Mouse (Mus musculus): ENCODE measurements at regions not wholly inside any gene's neighbourhood (a gene's known extent, or its start where the extent isn't known, plus 50 kb on each side); places are given as distances from the start of the nearest gene placed in this dataset.

DNA sequence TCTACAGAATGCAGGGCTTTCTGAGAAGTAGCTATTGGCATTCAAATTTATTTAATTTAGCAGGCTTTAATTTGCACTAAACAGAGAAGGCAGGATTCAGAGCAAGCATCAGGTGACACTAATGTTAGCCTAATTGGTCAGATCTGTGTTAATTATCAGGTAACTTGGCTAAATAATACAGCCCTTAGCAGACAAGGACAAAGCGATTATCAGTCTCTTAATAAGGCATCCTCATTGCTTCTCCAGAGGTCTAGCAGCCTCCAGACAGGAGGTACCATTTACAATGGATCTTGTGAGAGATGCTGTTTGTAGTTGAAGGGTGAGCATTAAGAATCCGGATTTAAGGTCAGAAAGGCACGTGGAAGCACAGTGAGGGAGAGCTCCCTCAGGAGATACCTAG lies 253.7 kb upstream of the Fam92a start:
- DNase-seq (ENCODE audit: low spot score in 2 of 2) = no peak

GRCm38 (mm10) chr4:12421628-12422319 lies 250.0 kb upstream of the Fam92a start:
- DNase-seq (ENCODE audit: low spot score in 2 of 2) = no peak

- DNase-seq (ENCODE audit: low spot score in 2 of 2) = no peak
These were observed 246.3 kb upstream of the Fam92a start for GRCm38 (mm10) chr4:12418086-12418485.

GRCm38 (mm10) chr4:12395344-12395743 lies 223.5 kb upstream of the Fam92a start:
- no peak for DNase-seq (ENCODE audit: low spot score in 2 of 2)

DNA sequence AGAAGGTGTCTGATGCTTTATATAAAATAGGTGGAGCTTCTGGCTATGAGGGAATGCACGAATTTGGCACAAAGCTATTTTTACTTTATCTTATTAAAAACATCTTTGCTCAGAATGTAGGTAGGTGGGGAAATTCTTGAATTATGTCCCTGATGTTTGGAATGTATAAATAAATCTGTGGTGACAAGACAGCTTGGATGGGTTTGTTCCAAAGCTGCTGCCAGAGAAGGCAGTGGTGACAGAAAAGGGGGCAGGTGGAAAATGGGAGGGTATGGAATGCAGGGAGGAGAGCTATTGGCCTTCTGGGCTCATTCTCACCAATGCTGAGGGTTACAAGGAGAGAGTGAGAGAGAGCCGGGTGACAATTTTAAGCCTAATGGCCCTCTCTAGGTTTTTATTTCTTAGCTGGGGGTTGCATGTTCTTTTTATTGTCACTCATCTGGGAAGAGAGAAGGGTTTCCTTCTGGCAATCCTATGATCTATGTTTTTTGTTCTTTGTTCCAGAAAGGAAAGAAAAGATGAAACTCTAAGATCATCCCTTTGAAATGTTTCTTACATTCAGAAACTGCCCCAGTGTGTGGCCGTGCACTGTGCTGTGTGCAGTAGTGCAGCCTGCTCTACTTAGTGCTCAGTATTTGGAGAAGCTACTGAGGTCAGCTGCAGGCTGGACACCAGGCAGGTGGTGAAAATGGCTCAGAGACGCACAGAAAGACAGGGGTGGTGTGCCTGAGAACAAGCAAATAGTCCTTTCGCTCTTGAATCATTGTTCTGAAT lies 205.2 kb upstream of the Fam92a start:
- no peak for DNase-seq (ENCODE audit: low spot score in 2 of 2)

DNA sequence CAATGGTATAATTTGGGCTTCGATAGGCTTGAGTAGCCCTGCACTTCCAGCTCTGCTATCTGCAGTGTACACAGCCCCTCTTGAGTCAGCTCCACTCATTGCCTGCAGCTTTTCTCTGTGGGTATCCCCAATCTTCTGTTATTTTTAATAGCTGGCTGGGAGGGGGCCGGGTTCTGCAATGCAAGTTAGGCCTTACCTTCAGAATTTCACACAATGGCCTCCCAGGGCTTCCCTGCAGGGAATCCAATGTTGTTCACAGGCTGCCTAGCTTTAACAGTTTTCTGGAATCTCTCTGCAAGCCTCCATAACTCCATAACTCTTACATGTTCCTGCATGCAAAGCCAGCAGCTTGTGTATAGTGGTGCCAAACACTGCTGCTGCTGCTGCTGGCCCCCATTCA lies 197.7 kb upstream of the Fam92a start:
- no peak for DNase-seq (ENCODE audit: low spot score in 2 of 2)

DNA sequence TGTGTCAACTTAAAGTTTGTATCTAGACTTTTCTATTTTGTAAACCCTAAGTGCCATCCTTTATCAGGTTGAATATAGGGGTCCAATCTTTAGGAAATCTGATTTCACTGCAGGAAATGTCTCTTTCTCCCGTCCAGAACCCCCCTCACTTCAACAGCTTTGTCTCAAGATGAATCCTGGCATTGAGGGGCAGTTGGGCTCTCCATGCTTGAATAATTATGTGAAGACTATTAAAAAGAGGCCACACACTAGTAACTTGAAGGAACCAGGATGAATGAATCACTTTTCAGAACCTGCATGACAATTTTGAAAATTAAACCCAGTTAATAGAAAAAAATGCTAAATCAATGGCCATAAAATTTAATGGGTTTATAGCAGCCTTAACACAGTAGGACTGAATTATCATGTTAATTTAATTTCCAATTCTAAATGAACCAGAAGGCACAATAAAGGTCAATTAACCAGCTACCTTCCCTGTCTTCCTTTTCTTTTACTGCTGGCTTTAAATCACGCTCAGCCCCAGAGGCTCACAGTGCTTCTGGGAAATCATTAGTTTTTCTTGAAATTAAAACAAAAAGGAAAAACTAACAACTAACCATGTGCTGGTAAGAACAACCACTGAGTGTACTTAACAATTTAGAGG lies 185.3 kb upstream of the Fam92a start:
- DNase-seq (ENCODE audit: low spot score in 2 of 2) = no peak

DNA sequence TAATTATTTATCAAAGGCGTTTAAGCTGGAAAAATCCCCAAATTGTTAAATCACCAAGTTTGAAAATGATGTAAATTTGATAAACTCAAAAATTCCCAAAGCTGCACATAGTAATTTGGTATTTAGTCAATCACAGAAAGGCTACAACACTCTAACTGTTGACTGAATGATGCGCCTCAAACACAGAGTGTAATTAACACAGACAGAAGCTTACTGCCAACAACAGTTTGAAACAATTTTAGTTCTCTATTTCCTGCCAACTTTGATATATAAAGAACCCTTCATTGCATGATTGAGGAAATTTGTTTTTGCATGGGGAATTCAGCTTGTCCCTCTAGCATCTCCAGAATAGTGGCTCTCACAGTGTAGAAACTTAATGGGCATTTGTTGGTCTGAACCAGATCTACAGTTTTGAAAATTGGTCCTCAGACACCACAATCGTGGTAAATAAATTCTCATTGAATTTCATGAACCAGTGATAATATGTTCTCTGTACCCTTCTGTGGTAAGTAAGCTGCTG lies 181.6 kb upstream of the Fam92a start:
- DNase-seq (ENCODE audit: low spot score in 2 of 2) = no peak

GRCm38 (mm10) chr4:12339236-12339635 lies 167.4 kb upstream of the Fam92a start:
- DNase-seq (ENCODE audit: low spot score in 2 of 2) = no peak

- DNase-seq (ENCODE audit: low spot score in 2 of 2) = peak; percentile 9 to 15
These were observed 163.2 kb upstream of the Fam92a start for GRCm38 (mm10) chr4:12334832-12335587.

DNA sequence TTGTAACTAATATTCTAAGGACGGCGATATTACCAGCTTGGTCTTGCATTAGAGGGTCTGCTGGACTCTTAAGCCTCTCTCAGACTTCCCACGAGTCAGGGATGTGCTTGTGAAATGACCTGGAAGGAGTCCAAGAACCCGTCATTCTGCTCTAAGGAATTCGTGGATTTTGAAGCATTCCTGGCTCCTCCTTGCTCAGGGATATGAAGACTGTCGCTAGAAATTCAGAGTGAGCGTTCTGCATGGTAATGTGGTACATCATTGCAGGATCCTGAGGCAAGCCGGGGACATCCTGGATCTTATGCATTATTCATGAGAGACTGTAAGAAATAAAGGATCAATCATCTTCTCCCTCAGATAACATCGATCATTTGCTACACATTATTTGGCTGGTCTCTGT lies 162.6 kb upstream of the Fam92a start:
- peak in 1 of 2 experiments; percentile 20 for DNase-seq (ENCODE audit: low spot score in 2 of 2)

- no peak for DNase-seq (ENCODE audit: low spot score in 2 of 2)
These were observed 144.2 kb upstream of the Fam92a start for GRCm38 (mm10) chr4:12316024-12316423.

DNA sequence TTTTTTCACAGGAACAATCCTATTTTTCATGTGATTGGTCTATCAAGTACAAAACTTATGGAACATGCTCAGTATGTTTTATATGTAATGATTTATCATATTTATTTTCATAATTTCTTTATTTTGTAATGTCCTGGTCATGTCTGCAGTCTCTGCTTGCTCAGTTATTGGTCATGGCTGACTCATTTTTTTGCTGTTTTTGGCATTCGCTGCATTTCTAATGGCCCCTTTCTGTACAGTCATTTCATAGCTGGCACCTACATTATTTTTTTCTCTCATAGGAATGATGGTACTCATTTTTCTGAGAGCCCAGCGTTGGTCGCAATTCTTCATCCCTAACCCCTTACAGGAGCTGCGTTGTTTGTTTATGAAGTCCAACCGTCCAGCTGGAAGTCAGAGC lies 136.5 kb upstream of the Fam92a start:
- no peak for DNase-seq (ENCODE audit: low spot score in 2 of 2)

GRCm38 (mm10) chr4:12306618-12307565 lies 135.1 kb upstream of the Fam92a start:
- no peak for DNase-seq (ENCODE audit: low spot score in 2 of 2)

- no peak for DNase-seq (ENCODE audit: low spot score in 2 of 2)
These were observed 115.4 kb upstream of the Fam92a start for GRCm38 (mm10) chr4:12287079-12287686.

- no peak for DNase-seq (ENCODE audit: low spot score in 2 of 2)
These were observed 114.6 kb upstream of the Fam92a start for GRCm38 (mm10) chr4:12286391-12286790.

DNA sequence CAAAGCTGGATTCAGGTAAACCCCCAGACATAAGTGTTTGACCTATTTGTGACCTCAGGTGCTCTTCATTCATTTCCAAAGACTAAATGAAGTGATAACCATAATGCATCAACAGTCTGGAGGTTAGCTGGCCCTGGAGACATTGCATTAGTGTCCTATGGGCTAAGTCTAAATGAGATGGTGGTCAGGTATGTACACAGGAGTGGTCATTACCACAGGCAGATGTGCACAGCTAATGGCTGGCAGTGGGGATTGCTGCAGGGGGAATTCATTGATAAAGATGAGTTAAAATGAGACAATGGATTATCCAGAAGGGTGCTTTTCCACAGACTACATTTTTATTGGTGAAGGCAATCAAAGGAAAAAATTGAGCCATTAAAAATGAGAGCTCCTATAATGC lies 114.2 kb upstream of the Fam92a start:
- DNase-seq (ENCODE audit: low spot score in 2 of 2) = no peak

GRCm38 (mm10) chr4:12277949-12278348 lies 106.1 kb upstream of the Fam92a start:
- DNase-seq (ENCODE audit: low spot score in 2 of 2) = no peak

- no peak for DNase-seq (ENCODE audit: low spot score in 2 of 2)
These were observed 101.6 kb upstream of the Fam92a start for GRCm38 (mm10) chr4:12273369-12273768.

DNA sequence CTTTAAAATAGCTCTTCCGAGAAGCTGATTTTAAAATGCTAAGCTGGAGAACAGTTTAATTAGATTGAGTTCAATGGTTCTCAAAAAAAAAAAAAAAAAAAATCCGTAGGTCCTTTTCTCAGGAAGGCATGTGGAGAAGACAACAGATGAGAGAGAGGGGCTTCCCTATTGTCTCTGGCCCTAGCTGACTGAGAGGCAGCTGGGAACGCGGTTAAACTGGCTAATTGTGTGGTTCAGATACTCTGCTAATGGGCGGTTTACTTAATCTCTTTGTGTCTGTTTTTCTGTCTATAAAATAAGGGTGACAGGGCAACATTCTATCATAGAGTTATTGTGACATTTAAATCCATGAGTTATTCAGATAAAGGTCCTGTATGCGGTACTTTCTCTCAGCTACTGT lies 101.1 kb upstream of the Fam92a start:
- no peak for DNase-seq (ENCODE audit: low spot score in 2 of 2)

Measured in frontal cortex, postnatal 10 days (tissue).